Mouse (Mus musculus) MEL (cell line): Measurements from ENCODE around the gene Dcaf4. TPM values are rescaled to one million over a fixed set of nuclear protein-coding genes. Genes with fewer than 3 reads are reported as not detected.

ENCODE experiments used
- DNase-seq: peaks from one replicate; pipeline ENCODE4 v3.0.0; 2011; ENCODE audit warnings: low read depth, low spot score
- H3K27ac ChIP-seq: 2 replicates; pipeline ENCODE4 v1.5.1; 2012; ENCODE audit warnings: low read depth, mild to moderate bottlenecking, control low read depth, low read length, moderate library complexity; ENCODE audit not compliant: control insufficient read depth
- H3K27me3 ChIP-seq, 2 experiments: fragments of 150-350 bp in 1 of 2; sonication (generic) in 1 of 2; 2 replicates each; pipeline ENCODE4 v1.6.1; 2012; ENCODE audit warnings: low read length in 2 of 2, mild to moderate bottlenecking in 2 of 2, improper control_type of control experiment in 1 of 2, moderate library complexity in 1 of 2; ENCODE audit not compliant: insufficient read depth in 2 of 2, control insufficient read depth in 1 of 2
- H3K36me3 ChIP-seq, 2 experiments: 2 replicates each; pipeline ENCODE4 v1.6.1; 2012 to 2014; ENCODE audit warnings: low read length in 2 of 2, improper control_type of control experiment in 1 of 2, inconsistent platforms in 1 of 2, mild to moderate bottlenecking in 1 of 2; ENCODE audit not compliant: insufficient read depth in 2 of 2, control insufficient read depth in 1 of 2
- H3K4me1 ChIP-seq, 2 experiments: fragments of 150-350 bp in 1 of 2; sonication (generic) in 1 of 2; 2 replicates each; pipeline ENCODE4 v1.6.1; 2012; ENCODE audit warnings: low read length in 2 of 2, improper control_type of control experiment in 1 of 2, mild to moderate bottlenecking in 1 of 2; ENCODE audit not compliant: insufficient read depth in 2 of 2, control insufficient read depth in 1 of 2
- H3K4me3 ChIP-seq, 2 experiments: fragments of 150-350 bp in 1 of 2; sonication (generic) in 1 of 2; 2 replicates each; pipeline ENCODE4 v1.5.1; 2012; ENCODE audit warnings: low read depth in 2 of 2, low read length in 2 of 2, mild to moderate bottlenecking in 2 of 2, moderate library complexity in 2 of 2, control low read depth in 1 of 2, improper control_type of control experiment in 1 of 2; ENCODE audit not compliant: control insufficient read depth in 1 of 2, insufficient read depth in 1 of 2
- H3K79me2 ChIP-seq: 2 replicates; pipeline ENCODE4 v1.6.1; 2012; ENCODE audit warnings: mild to moderate bottlenecking, low read length, moderate library complexity; ENCODE audit not compliant: control insufficient read depth, poor library complexity, insufficient read depth
- H3K9ac ChIP-seq: 2 replicates; pipeline ENCODE4 v1.6.1; 2012; ENCODE audit warnings: low read depth, mild to moderate bottlenecking, control low read depth, low read length, moderate library complexity; ENCODE audit not compliant: control insufficient read depth, poor library complexity, severe bottlenecking
- H3K9me3 ChIP-seq: fragments of 150-350 bp; sonication (generic); replicated peaks from 2 replicates; pipeline ENCODE4 v1.6.1; 2012; ENCODE audit warnings: mild to moderate bottlenecking, low read length, improper control_type of control experiment, moderate library complexity; ENCODE audit not compliant: insufficient read depth
- CTCF ChIP-seq, 3 experiments: IDR thresholded peaks in 2 of 3; conservative IDR thresholded peaks in 1 of 3; 2 replicates each; pipeline ENCODE4 v1.5.1; 2011 to 2012; ENCODE audit warnings: low read length in 3 of 3, low read depth in 2 of 3, mild to moderate bottlenecking in 2 of 3, improper control_type of control experiment in 1 of 3, inconsistent platforms in 1 of 3, mixed read lengths in 1 of 3, moderate library complexity in 1 of 3; ENCODE audit not compliant: control insufficient read depth in 1 of 3, insufficient read depth in 1 of 3, poor library complexity in 1 of 3, severe bottlenecking in 1 of 3
- E2F4 ChIP-seq: IDR thresholded peaks from 2 replicates; pipeline ENCODE4 v1.6.1; 2011; ENCODE audit warnings: low read depth, low read length, improper control_type of control experiment, borderline replicate concordance
- EP300 ChIP-seq, 2 experiments: IDR thresholded peaks; 2 replicates each; pipeline ENCODE4 v1.6.1; 2011; ENCODE audit warnings: improper control_type of control experiment in 2 of 2, low read length in 2 of 2, low read depth in 1 of 2, mild to moderate bottlenecking in 1 of 2
- GATA1 ChIP-seq: IDR thresholded peaks from 2 replicates; pipeline ENCODE4 v1.6.1; 2011; ENCODE audit warnings: low read depth, low read length, improper control_type of control experiment
- HCFC1 ChIP-seq: IDR thresholded peaks from 2 replicates; pipeline ENCODE4 v1.6.1; 2012; ENCODE audit warnings: low read depth, mild to moderate bottlenecking, inconsistent platforms, low read length, improper control_type of control experiment, moderate library complexity
- MAFK ChIP-seq: IDR thresholded peaks from 2 replicates; pipeline ENCODE4 v1.6.1; 2011; ENCODE audit warnings: low read depth, mild to moderate bottlenecking, low read length, improper control_type of control experiment, borderline replicate concordance
- MYC ChIP-seq: IDR thresholded peaks from 2 replicates; pipeline ENCODE4 v1.6.1; 2011; ENCODE audit warnings: low read depth, mild to moderate bottlenecking, low read length, improper control_type of control experiment, moderate library complexity
- POLR2AphosphoS5 ChIP-seq: IDR thresholded peaks from 2 replicates; pipeline ENCODE4 v1.6.1; 2012; ENCODE audit warnings: low read depth, borderline replicate concordance, mild to moderate bottlenecking, inconsistent platforms, low read length, moderate library complexity, mixed read lengths
- RAD21 ChIP-seq: IDR thresholded peaks from 2 replicates; pipeline ENCODE4 v1.6.1; 2011; ENCODE audit warnings: mild to moderate bottlenecking, low read depth, low read length, improper control_type of control experiment
- SIN3A ChIP-seq: IDR thresholded peaks from 2 replicates; pipeline ENCODE4 v1.6.1; 2012; ENCODE audit warnings: low read length, improper control_type of control experiment, inconsistent platforms
- SMC3 ChIP-seq: IDR thresholded peaks from 2 replicates; pipeline ENCODE4 v1.6.1; 2011; ENCODE audit warnings: low read depth, low read length, improper control_type of control experiment
- USF1 ChIP-seq: IDR thresholded peaks from 2 replicates; pipeline ENCODE4 v1.6.1; 2014; ENCODE audit warnings: low read depth, mild to moderate bottlenecking, inconsistent platforms, low read length, improper control_type of control experiment, moderate library complexity
- ZC3H11A ChIP-seq: IDR thresholded peaks from 2 replicates; pipeline ENCODE4 v1.6.1; 2012; ENCODE audit warnings: low read depth, mild to moderate bottlenecking, inconsistent platforms, low read length, improper control_type of control experiment
- ZKSCAN1 ChIP-seq: IDR thresholded peaks from 2 replicates; pipeline ENCODE4 v1.6.1; 2012; ENCODE audit warnings: low read depth, mild to moderate bottlenecking, inconsistent platforms, low read length, improper control_type of control experiment, moderate library complexity
- polyA plus RNA-seq, 2 experiments: library from polyadenylated mRNA; stranded (reverse) in 1 of 2; unstranded in 1 of 2; fragments of >175 nt in 1 of 2; fragments of >200 nt in 1 of 2; gene quantifications; 2 replicates each; pipeline versions ENCODE4 v1.2.1 to v1.2.4; 2012; ENCODE audit warnings: low replicate concordance in 2 of 2, low read depth in 1 of 2; ENCODE audit not compliant: insufficient read length in 2 of 2, insufficient read depth in 1 of 2, missing spikeins in 1 of 2
- total RNA-seq: library from RNA; depleted of rRNA; stranded (reverse); fragments of 300-350 nt; gene quantifications from 2 replicates; pipeline ENCODE4 v1.2.3, GENCODE M21; 2012

Dcaf4 gene
- total and polyA plus RNA-seq, 3 experiments = 25.7 to 35.9 TPM; not detected in 1

DNA sequence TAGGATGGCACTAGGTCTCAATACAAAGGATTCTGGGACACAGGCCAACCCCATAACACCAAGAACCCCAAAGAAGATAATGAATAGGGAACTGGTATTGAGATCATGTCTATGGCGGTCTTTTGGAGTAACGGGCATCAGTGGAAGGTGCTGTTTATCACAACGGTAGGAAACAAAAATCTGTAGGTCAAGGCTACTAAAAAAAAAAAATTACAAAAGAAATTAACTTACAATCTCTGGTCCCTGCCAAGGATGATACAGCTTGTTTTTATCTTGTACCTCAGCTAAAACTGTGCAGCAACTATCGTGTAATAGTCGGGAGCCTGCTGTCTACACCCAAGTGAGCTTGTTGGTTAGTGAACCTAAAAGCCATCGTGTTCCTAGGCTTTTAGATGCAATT is 23.5 kb upstream of the Dcaf4 start (continued):
- TF ChIP-seq GATA1 (peak; percentile 87), SIN3A (peak; percentile 81)

GRCm38 (mm10) chr12:83497959-83498358 is 22.3 kb upstream of the Dcaf4 start:
- H3K9ac ChIP-seq = no peak overlapping the region
- no peaks in the 10 kb centered on the region for H3K79me2 ChIP-seq
- H3K4me3 ChIP-seq = no peak overlapping the region
- peak; percentile 51 for TF ChIP-seq SMC3
- no peak for TF ChIP-seq USF1
- TF ChIP-seq MYC = no peak
- TF ChIP-seq CTCF (IDR thresholded peaks at IDR 0.05 in 2 of 3, conservative IDR thresholded peaks at IDR 0.05 in 1 of 3; ENCODE audit: control insufficient read depth in 1 of 3, insufficient read depth in 1 of 3, low read depth in 2 of 3, low read length in 3 of 3, poor library complexity in 1 of 3, severe bottlenecking in 1 of 3) = peak; percentile 46 to 52 (median 47)
- TF ChIP-seq ZC3H11A = peak; percentile 25
- peak; percentile 47 for TF ChIP-seq RAD21
- no peaks in the 10 kb centered on the region for H3K27me3 ChIP-seq
- DNase-seq = no peak
- H3K27ac ChIP-seq = no peak overlapping the region
- H3K4me1 ChIP-seq = peaks cover 9% of the 10 kb centered on the region in 2 experiments
- peaks cover 0 to 7% of the 10 kb centered on the region in 2 experiments; a peak in 2 of 4 replicates for H3K36me3 ChIP-seq
- no peaks in the 10 kb centered on the region for H3K9me3 ChIP-seq

- no peaks in the 10 kb centered on the region for H3K27me3 ChIP-seq
- TF ChIP-seq ZKSCAN1 (no peak), POLR2AphosphoS5 (no peak), MAFK (no peak), GATA1 (no peak), E2F4 (no peak), CTCF (IDR thresholded peaks at IDR 0.05 in 2 of 3, conservative IDR thresholded peaks at IDR 0.05 in 1 of 3; ENCODE audit: control insufficient read depth in 1 of 3, insufficient read depth in 1 of 3, low read depth in 2 of 3, low read length in 3 of 3, poor library complexity in 1 of 3, severe bottlenecking in 1 of 3) (no peak), HCFC1 (no peak), EP300 (IDR thresholded peaks at IDR 0.05; ENCODE audit: low read depth in 1 of 2, low read length in 2 of 2) (no peak)
- DNase-seq = no peak
These were observed 21.0 kb upstream of the Dcaf4 start for GRCm38 (mm10) chr12:83499256-83499655.

More at GRCm38 (mm10) chr12:83499256-83499655, 21.0 kb upstream of the Dcaf4 start:
- no peak overlapping the region for H3K9ac ChIP-seq
- H3K9me3 ChIP-seq = no peaks in the 10 kb centered on the region
- H3K36me3 ChIP-seq = peaks cover 0 to 7% of the 10 kb centered on the region in 2 experiments; a peak in 2 of 4 replicates
- H3K79me2 ChIP-seq = no peaks in the 10 kb centered on the region
- H3K4me1 ChIP-seq = peaks cover 9% of the 10 kb centered on the region in 2 experiments
- H3K4me3 ChIP-seq = no peak overlapping the region
- no peak overlapping the region for H3K27ac ChIP-seq
